Mouse (Mus musculus) spleen, adult 12 weeks (tissue): ENCODE data around the gene Gde1.

Experiments
- DNase-seq: peaks from one replicate; pipeline ENCODE4 v3.0.0; 2022; ENCODE audit warnings: low spot score

The Gde1 gene

DNA sequence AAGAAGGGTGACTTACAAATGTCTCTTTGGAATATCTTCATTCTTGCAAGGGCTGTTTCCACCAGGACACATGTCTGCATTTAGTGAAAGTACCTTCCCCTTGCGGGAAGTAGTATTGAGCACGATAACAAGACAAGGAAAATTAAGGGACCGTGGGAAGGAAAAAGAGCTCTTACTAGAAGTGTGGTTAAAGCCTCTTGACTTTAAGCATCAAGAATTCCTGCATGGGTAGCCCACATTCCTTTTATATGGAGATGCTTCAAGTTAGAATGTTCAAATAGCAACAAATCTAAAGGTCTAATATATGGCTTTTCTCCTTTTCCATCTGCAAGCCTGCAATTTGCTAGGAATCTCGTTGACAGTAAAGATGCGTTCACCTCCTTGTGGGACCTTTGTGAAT, 910 bp upstream of the Gde1 start:
- DNase-seq = no peak

DNA sequence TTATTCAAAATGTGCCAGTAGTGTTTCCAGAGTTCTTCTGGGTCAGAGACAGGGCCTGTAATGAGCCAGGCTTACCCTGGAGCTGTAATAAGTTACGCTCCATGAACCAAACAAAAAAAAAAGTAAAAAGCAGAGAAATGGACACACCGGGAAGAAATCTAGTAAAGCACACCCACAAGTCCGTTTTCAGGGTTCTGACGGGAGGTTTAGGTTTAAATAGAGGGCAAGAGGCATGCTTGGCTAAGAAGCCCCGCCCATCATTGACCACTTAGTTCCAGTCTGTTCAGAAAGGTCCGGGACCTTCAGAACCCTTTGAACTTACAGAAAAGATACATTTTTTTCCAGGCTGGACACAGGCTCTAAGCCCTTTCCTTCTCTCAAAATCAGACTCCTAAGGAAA, 473 bp upstream of the Gde1 start:
- DNase-seq = no peak

DNA sequence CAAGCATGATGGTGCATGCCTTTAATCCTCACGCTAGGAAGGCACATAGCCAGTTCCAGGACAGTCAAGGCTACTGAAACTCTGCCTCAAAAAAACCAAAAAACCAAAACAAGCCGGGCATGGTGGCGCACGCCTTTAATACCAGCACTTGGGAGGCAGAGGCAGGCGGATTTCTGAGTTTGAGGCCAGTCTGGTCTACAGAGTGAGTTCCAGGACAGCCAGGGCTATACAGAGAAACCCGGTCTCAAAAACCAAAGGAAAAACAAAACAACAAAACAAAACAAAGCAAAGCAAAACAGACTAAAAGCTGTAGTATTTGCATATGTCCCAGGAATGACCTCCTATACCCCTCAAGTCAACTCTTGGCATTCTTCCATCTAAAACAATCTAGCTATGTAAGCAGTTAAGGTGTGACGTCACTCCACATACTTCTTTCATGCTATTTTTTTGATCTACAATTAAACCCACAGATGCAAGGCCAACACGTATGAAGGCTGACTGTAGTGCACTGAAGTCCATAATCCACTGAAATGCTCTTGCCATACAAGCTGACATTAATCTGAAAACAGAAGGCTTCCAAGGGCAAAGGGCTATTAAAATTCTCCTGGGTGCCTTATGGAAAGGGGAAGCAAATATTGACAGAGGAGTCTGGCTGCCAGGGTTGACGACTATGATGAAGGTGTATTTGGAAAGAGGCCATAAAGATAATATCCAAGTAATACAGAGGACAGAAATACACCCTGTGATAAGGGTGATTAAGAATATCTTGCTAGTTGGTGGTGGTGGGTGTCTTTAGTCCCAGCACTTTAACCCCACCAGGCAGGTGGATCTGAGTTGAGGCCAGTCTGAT, 1.4 kb downstream of the Gde1 start:
- no peak for DNase-seq

DNA sequence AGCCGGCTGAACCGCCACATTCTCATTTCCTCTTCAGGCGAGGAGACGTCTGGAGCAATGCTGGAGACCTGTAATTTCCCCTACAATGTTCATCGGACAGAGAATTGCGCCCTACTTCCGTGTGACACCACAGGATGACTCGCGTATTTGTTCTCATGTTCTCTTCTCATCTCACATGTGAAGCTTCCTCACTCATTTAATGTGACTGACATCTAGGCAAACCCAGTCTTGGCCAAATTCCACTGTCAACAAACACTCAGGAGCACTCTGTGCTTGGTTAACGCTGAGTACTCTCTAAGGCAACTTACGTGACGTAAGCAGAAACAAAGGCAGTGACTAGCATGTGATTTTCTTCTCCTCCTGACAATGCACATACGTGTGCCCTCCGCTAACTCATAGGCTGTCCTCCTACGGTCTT, 2.4 kb downstream of the Gde1 start:
- DNase-seq = no peak

DNA sequence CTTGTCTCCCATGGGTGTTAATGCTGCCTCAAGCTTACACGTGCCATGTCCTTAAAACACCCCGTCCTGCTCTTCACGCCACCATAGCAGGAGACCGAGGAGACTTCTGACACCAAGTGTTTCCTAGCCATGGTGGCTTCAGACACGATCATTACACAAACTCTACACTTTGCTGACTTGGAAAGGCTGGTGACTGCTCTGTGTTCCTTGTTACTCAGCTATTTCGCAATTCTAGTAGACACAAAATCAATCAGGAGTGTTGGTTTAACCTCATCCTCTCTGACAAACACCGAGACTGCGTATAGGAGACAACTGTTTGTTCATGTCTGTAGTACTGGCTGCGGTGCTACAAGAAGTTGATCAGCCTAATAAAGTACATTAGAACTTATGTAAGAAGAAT, 6.7 kb downstream of the Gde1 start:
- no peak for DNase-seq

DNA sequence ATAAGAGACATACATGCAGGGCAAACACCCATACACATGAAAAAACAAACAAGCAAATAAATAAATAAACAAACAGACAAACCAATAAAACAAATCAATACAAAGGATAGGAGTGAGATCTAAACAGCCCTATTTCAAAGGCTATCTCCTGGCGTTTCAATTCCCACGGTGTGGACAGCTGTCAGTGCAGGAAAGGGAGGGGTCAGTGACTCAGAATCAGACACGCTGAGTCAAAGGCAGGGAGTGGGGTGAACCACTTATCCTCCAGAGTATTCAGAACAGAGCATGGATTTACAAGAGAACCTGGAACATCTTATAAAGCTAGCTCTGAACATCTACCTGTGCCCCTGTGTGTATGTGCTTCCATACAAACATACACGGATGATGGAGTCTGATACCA, 8.4 kb downstream of the Gde1 start:
- no peak for DNase-seq

DNA sequence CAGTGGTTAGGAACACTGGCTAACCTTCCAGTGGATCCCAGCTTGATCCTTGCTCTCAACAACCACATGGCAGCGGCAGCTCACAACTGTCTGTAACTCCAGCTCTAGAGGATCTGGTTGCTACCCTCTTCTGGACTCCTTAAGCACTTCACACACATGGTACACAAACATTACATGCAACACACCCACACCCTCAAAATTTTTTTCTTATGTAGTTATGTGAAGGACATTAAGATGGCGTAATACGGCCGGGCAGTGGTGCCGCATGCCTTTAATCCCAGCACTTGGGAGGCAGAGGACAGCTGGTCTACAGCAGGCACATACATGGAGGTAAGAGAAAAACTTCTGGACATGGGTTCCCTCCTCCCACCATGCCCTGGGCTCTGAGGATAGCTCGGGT, 9.4 kb downstream of the Gde1 start:
- no peak for DNase-seq

DNA sequence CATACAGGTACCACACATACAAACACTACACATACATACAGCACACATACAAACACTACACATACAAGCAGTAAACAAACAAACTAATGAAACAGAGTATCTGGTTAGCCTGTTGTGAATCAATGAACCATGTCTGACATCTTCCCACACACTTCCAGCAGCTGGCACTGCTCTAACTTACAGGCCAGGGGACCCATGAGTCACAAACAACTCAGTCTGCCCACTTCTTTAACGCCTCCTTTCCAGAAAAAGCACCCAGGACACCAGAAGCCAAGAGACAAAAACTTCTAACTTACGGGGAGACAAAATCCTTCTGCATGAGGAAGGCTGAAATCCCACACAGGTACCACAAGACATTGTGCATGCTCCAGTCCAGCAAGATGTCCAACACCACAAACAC, 14.3 kb downstream of the Gde1 start:
- DNase-seq = no peak

DNA sequence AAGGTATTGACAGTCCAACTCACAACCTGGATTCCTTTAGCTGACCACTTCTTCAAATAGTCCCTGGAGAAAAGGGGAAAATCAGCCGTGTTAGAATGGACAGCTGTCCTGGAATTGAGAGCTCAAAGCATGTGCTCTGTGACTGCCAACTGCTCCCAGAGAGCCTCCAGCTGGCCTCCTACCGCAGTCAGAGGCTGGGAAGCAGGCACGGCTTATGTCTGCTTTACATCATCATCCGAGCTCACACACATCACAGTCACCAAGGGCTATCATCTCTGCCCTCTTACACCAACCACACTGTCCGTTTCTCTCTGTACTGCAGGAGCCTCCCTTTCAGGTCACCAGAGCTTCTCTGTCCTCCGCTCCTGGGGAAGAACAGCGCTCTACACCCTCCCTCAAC, 16.5 kb downstream of the Gde1 start:
- no peak for DNase-seq

DNA sequence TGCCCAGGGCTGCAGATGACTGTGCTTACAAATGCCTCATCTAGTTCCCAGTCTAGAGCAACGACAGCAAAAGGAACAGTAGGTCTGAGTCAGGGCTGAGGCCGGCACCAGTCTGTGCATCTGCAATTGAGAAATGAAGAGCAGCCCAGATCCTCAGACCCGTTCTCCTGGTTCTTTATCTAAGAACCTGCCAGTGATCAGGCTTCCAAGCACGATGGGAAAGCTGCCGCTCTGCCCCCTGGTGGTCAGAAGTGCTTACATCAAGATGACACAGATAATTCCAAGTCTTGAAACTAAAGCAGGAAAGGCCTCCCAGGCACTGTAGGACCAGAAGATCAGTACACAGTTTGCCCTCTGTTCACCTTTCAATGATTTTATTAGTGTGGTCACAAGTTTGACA, 17.4 kb downstream of the Gde1 start:
- peak; percentile 17 for DNase-seq

DNA sequence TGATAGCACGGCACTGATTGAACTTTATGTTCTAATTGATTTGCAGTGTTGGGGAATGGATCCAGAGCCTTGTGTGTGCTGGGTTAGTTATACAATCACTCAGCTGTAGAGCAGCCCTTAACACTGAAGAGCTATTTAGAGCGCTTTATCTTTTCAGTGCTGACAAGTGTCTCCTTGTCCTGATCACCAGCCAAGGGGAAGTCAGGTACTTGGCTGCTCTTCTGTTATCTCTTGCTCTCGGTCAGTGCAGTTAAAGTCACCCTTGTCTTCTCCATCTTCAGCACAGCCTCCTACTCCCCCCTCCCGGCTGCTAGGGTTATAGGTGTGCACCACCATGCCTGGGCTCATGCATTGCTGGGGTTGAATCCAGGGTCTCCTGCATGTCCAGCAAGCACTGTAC, 28.8 kb downstream of the Gde1 start:
- DNase-seq = no peak

DNA sequence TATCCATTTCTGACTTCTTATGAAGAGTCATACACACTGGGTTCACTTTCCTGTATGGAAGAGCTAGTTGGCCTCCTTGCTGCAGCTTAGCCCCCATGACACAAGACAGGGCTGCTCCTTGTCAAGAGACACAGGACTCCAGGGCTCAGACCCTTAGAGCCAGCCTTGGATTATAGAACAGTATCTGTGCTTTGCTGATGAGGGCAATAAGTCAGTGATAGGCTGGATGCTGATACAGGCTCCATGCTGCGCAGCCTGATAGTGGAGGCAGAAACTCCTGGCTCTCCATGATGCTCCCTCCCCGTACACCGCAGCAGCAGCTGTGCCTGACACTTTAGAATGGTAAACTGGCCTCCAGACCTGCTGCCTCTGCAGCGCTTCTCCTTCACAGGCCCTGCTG, 35.4 kb downstream of the Gde1 start:
- DNase-seq = no peak

DNA sequence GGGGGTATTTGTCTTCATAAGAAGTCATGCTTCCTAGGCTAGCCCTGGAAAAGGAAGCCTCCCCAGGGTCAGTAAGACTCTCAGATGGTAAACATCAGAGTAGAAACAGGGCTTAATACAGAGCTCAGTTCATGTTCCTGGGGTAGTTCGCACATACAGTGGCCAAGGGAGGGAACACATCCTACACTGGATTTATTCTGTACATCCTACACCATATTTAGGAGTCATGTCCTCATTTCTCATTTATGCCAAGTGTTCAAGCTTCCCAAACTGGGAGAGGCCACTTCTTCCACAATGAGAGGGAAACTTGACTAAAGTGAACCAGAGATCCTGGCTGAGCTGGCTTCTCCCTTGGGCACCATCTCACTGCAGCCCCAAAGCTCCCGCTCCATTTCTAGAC, 37.8 kb downstream of the Gde1 start:
- no peak for DNase-seq

DNA sequence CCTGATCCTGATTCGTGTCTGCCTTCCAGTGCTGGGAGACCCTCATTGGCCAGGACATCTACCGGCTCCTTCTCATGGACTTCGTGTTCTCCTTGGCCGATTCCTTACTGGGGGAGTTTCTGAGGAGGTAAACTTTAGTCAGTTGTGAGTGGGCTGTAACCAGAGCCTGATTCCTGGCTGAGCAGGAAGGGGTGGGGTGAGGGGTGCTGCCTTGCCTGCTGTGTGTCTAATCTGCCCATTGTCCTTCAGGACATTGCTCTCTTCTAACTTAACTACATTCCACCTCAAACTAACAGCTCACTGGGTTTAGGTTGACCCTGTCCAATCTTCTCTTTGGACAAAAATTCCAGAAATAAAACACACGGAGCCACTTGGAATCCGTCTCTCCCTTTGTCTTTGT, 48.8 kb downstream of the Gde1 start:
- no peak for DNase-seq

DNA sequence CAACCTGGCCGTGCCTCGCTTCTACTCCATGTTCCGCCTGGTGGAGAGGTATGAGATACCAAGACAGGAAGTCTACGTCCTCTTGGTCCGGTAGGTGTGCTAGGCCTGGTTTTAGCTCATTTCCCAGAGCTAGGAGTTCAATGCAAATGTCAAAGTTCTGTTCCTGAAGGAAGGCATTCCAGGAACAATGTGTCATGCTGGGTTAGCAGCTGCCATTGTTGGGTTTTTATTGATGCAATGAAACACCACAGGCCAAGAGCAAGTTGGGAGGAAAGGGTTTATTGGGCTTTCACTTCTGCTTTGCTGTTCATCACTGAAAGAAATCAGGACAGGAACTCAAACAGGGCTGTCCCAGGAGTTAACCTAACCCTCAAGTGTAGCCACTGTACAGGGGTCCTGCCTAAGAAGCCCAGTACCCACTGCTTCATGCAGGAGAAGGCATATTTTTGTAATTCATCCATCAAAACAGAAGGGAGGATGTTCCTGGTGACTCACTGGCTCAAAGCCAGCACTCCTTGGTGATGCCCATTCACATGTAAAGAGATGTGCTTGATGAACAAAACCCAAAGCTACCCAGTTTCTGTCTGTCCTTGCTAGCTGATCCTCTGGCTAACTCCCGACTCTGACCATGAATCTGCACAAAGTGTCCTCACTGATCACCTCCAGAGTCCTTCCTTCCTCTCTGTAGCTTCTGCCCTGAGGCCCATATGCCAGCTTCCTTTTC, 52.8 kb downstream of the Gde1 start:
- no peak for DNase-seq

DNA sequence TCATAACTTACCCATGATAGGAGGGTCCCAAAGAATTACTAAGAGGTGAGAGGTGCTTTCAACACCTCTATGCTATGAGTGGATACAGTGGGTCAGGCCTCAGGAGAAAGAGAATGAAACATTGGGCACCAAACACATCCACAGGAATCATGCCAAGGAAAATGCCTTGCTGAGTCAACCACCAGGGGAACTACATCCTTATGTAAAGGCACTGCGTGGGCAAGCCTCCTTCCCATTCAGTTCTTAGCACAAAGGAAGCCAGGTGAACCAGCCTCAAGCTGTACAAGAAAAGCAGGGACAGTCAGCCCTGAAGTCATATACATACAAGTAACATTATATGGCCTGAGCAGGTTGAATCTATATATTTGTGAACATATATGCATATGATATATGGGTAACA, 54.7 kb downstream of the Gde1 start:
- DNase-seq = no peak

DNA sequence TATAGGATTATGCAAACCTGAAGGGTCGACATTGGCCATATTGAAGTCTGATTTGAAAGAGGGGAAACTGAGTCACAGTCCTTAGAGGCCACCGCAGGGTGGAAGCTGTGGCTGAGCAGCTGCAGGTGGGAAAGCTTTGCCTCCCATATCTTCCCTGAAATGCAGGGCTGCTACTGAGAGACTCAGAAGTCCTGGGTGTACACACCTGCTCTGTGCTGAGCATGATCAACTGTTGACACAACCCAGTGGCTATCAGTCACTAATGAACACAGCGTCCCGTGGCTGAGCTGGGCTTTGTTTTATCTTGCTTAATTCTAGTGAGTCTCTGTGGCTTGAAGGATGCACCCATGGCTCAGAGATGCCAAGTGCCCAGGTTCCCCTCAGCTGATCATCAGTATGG, 55.5 kb downstream of the Gde1 start:
- DNase-seq = no peak

DNA sequence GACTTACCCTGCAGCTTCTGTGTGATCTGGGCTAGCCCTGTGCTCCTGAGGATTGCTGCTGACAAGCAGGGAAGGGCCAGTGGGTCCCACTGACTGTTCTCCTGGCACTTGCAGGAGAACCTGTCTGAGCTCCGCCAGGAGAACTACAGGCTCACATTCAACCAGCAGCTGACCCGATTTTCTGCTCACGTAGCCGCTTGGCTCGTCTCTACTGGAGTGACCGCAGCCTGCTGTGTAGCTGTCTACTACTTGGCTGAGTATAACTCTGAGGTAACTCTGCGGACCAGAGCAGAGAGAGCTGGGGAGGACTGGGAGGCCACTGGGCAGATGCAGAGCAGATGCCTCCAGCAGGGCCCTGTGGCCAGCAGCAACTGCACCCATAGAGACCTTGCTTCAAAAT, 56.2 kb downstream of the Gde1 start:
- no peak for DNase-seq

DNA sequence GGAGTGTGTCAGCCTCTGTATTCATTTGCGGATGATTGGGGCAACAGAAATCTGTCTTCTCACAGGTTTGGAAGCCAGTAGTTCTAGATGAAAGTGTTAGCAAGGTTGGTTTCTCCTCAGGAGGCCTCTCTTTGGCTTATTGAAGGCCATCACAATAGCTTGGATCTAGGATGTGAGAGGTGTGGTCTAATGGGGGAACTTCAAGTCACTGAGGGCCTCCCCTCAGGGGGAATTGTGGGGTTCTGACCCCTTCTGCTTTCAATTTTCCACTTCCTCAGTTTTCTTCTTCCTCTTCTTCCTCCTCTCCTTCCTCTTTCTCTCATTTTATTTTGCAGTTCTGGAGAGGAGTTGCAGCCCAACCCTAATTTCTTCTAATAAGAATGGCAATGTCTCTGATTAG, 59.3 kb downstream of the Gde1 start:
- no peak for DNase-seq
